Mouse (Mus musculus) gastrocnemius, postnatal 14 days (tissue): ENCODE measurements around the gene Efcab8. TPM values are rescaled to one million over a fixed set of nuclear protein-coding genes. Genes with fewer than 3 reads are reported as not detected.

ENCODE experiments used
- total RNA-seq, 2 experiments: library from RNA; stranded (reverse); gene quantifications; 2 replicates each; pipeline ENCODE4 v1.2.3; 2021

The Efcab8 gene
- total RNA-seq, 2 experiments from 2014 or later, result 0.06 to 0.20 TPM

Other genes with a start within 250 kb of the Efcab8 start
- 1 to 10 TPM; 3.0 to 3.3 TPM for gene Nol4l, start 250.0 kb upstream of the Efcab8 start, total RNA-seq
- 10 to 100 TPM; 10.5 to 13.7 TPM for gene Commd7, start 147.2 kb upstream of the Efcab8 start, total RNA-seq
- 1 to 10 TPM; 1.2 TPM for gene Dnmt3b, start 130.5 kb upstream of the Efcab8 start, total RNA-seq
- gene Dnmt3c, start 83.3 kb upstream of the Efcab8 start, total RNA-seq, result not detected
- 10 to 100 TPM; 53.2 to 63.9 TPM for gene Mapre1, start 38.7 kb upstream of the Efcab8 start, total RNA-seq
- not detected for gene Sun5, start 91.2 kb downstream of the Efcab8 start, total RNA-seq
- gene Bpifb2, start 95.1 kb downstream of the Efcab8 start, total RNA-seq, result not detected
- not detected for gene Bpifb6, start 120.5 kb downstream of the Efcab8 start, total RNA-seq
- gene Bpifb3, start 138.3 kb downstream of the Efcab8 start, total RNA-seq, result not detected
- gene Bpifb4, start 158.3 kb downstream of the Efcab8 start, total RNA-seq, result not detected
- not detected for gene Bpifa6, start 195.0 kb downstream of the Efcab8 start, total RNA-seq
- gene Bpifa2, start 228.3 kb downstream of the Efcab8 start, total RNA-seq, result not detected